Mouse (Mus musculus): ENCODE results near the gene Sac3d1.

DNA sequence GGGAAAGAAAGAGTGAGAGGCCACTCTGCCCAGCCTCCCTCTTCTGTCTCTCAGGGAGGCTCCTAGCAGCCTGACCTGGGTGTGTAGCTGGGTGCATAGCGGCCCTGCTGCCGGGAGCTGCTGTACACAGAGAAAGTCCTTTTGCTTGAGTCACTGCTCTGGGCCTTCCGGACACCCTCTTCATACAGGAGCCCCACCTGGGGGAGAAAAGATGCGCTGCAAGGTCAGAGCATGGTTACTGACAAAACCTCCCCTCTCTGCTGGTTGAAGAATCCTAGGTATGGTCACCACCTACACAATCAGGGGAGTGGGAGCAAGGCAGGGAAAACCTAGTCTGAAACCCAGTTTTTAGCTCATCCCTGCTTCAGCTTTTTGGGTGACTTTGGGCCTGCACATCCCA lies 49.5 kb downstream of the Sac3d1 start:
- TF ChIP-seq POLR2A (IDR thresholded peaks at IDR 0.05; ENCODE audit: insufficient read depth, low read length), result no peak
- TF ChIP-seq CTCF (IDR thresholded peaks at IDR 0.05; ENCODE audit: low read depth, low read length), result no peak
